Mouse (Mus musculus) spleen, adult 2 months (tissue): ENCODE measurements around the gene Wdr89. TPM values are rescaled to one million over a fixed set of nuclear protein-coding genes. Genes with fewer than 3 reads are reported as not detected.

Experiments
- DNase-seq, 2 experiments: peaks; one replicate each; pipeline versions ENCODE4 v3.0.0 to v3.0.0-alpha.2; 2012 to 2021; ENCODE audit warnings: low spot score in 2 of 2, low read depth in 1 of 2
- H3K27ac ChIP-seq: fragments of 200-500 bp; 2 replicates; pipeline ENCODE4 v1.5.1; 2012; ENCODE audit warnings: low read length, inconsistent platforms; ENCODE audit not compliant: insufficient read depth
- H3K27me3 ChIP-seq: fragments of 200-500 bp; 2 replicates; pipeline ENCODE4 v1.6.1; 2012; ENCODE audit warnings: mild to moderate bottlenecking, moderate library complexity, low read length, inconsistent platforms; ENCODE audit not compliant: control insufficient read depth, insufficient read depth
- H3K36me3 ChIP-seq: fragments of 200-500 bp; 2 replicates; pipeline ENCODE4 v1.6.1; 2012; ENCODE audit warnings: mild to moderate bottlenecking, low read length, inconsistent platforms; ENCODE audit not compliant: control insufficient read depth, insufficient read depth
- H3K4me1 ChIP-seq: fragments of 200-500 bp; 2 replicates; pipeline ENCODE4 v1.6.1; 2011; ENCODE audit warnings: inconsistent platforms; ENCODE audit not compliant: control insufficient read depth, insufficient read depth, insufficient read length
- H3K4me3 ChIP-seq: fragments of 200-500 bp; 2 replicates; pipeline ENCODE4 v1.5.1; 2011; ENCODE audit warnings: mild to moderate bottlenecking, inconsistent platforms; ENCODE audit not compliant: insufficient read depth, insufficient read length; ENCODE audit errors: extremely low read depth
- CTCF ChIP-seq: fragments of 200-500 bp; IDR thresholded peaks from 2 replicates; pipeline ENCODE4 v1.5.1; 2011; ENCODE audit warnings: mild to moderate bottlenecking, inconsistent platforms; ENCODE audit not compliant: insufficient read depth, insufficient read length, insufficient replicate concordance; ENCODE audit errors: extremely low read depth
- POLR2A ChIP-seq: fragments of 200-500 bp; IDR thresholded peaks from 2 replicates; pipeline ENCODE4 v1.6.1; 2011; ENCODE audit warnings: low read depth, low read length, inconsistent platforms
- WGBS: fragments of 180-500 bp; shearing (Covaris S2); methylation state at CpG from one replicate; pipeline ENCODE4 v1.1.7; 2018; 5-methylcytosine and 5-hydroxymethylcytosine counted together
- polyA plus RNA-seq: library from polyadenylated mRNA; depleted of rRNA; stranded (reverse); fragments of >200 nt; gene quantifications from 2 replicates; pipeline ENCODE4 v1.2.3, GENCODE M21; 2012

Wdr89 gene
- polyA plus RNA-seq, 1 experiment, result 4.0 TPM

DNA sequence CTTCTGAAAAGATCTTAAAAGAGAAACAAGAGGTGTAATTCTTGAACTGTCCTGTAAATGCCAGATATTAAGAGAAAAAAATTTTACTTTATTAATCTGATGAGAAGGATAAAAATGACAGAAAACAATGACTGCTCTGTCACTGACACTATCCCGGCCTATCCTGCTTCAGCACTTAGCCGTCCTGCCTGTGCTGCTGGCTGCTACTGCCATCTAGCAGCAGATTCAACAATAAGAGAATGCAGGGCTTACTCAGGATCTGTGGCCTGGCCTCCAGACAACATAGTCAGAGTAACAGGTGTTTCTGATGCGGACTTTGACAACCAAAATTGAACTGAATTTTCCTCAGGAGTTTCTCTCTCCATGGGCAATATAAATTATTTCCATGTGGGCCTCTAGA lies 12.8 kb downstream of the Wdr89 start:
- 64% methylated on average over 3 of the region's 3 CpGs for WGBS
- Histone ChIP-seq H3K27me3 (no peaks in the 10 kb centered on the region), H3K4me3 (no peak overlapping the region), H3K36me3 (no peaks in the 10 kb centered on the region), H3K27ac (no peak overlapping the region), H3K4me1 (no peaks in the 10 kb centered on the region)
- DNase-seq, result no peak
- TF ChIP-seq CTCF (no peak), POLR2A (no peak)

GRCm38 (mm10) chr12:75654247-75654801 lies 15.0 kb downstream of the Wdr89 start:
- no peak overlapping the region for H3K4me3 ChIP-seq
- no peak for TF ChIP-seq POLR2A
- TF ChIP-seq CTCF, result no peak
- H3K27ac ChIP-seq, result no peak overlapping the region
- no peaks in the 10 kb centered on the region for H3K4me1 ChIP-seq
- no peaks in the 10 kb centered on the region for H3K36me3 ChIP-seq
- 72% methylated on average over 3 of the region's 3 CpGs for WGBS
- DNase-seq, result no peak
- no peaks in the 10 kb centered on the region for H3K27me3 ChIP-seq

DNA sequence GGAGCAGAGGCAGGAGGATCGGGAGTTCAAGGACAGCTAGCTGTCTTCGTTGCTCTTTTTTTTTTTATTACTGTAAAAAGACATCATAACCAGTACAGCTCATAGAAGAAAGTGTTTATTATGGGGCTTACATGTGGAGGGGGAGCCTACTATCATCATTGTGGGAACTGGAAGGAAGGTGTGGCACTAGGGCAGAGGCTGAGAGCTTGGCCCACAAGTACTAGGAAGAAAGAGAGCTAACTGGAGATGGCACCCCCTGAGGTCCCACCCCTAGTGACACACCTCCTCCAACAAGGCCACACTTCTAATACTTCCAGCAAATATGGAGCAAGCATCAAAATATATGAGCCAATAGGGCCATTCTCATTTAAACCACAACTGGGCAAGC lies 19.6 kb downstream of the Wdr89 start:
- no peak overlapping the region for H3K4me3 ChIP-seq

GRCm38 (mm10) chr12:75649058-75649705 lies 20.2 kb downstream of the Wdr89 start:
- Histone ChIP-seq H3K27me3 (no peaks in the 10 kb centered on the region), H3K4me1 (no peaks in the 10 kb centered on the region), H3K4me3 (no peak overlapping the region), H3K36me3 (no peaks in the 10 kb centered on the region), H3K27ac (no peak overlapping the region)
- TF ChIP-seq POLR2A (no peak), CTCF (no peak)
- WGBS, result 93% methylated on average over 12 of the region's 12 CpGs
- DNase-seq, result no peak

More for the DNA sequence above, 19.6 kb downstream of the Wdr89 start:
- H3K27ac ChIP-seq, result no peak overlapping the region
- TF ChIP-seq CTCF (no peak), POLR2A (no peak)
- WGBS, result 95% methylated on average over 2 of the region's 2 CpGs
- H3K4me1 ChIP-seq, result no peaks in the 10 kb centered on the region
- no peak for DNase-seq
- H3K36me3 ChIP-seq, result no peaks in the 10 kb centered on the region
- no peaks in the 10 kb centered on the region for H3K27me3 ChIP-seq

DNA sequence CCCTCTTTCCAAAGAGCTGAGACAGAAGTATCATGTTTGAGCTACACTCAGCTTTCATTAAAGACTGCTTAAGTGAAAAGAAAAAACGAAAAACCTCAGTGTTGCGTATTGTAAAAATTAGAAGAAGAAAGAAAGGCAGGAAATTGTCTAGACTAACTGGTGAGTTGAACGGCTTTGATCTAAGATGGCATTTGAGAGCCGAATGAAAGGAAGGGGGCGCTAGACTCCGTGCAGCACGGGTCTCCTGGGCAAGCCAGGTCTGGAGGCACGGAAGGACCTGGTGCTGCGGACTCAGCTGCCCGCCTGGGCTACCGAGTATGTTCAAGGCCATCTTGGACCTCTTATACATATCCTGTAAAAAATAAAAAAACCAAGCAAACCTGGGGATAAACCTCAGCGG lies 21.1 kb downstream of the Wdr89 start:
- Histone ChIP-seq H3K27ac (no peak overlapping the region), H3K27me3 (no peaks in the 10 kb centered on the region), H3K36me3 (no peaks in the 10 kb centered on the region), H3K4me3 (no peak overlapping the region), H3K4me1 (no peaks in the 10 kb centered on the region)
- TF ChIP-seq POLR2A (no peak), CTCF (no peak)
- DNase-seq, result no peak
- whole genome bisulfite sequencing, result 74% methylated on average over 12 of the region's 12 CpGs

GRCm38 (mm10) chr12:75647663-75648062 lies 21.7 kb downstream of the Wdr89 start:
- 78% methylated on average over 2 of the region's 2 CpGs for WGBS
- DNase-seq, result no peak
- Histone ChIP-seq H3K27ac (no peak overlapping the region), H3K4me3 (no peak overlapping the region), H3K36me3 (no peaks in the 10 kb centered on the region), H3K27me3 (no peaks in the 10 kb centered on the region), H3K4me1 (no peaks in the 10 kb centered on the region)
- TF ChIP-seq POLR2A (no peak), CTCF (no peak)

DNA sequence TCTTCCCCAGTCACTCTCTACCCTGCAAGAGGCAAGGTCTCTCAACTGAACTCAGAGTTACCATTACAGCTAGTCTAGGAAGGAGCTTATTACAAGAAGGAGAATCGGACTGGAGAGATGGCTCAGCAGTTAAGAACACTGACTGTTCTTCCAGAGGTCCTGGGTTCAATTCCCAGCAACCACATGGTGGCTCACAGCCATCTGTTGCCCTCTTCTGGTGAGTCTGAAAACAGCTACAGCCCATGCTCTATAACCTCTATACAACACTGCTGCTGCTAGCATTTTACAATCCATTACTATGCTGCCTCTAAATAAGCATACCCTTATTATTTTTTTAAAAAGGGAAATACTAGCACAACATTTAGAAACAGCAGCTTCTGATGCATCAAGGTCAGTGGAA lies 23.6 kb downstream of the Wdr89 start:
- no peak overlapping the region for H3K4me3 ChIP-seq
- no peaks in the 10 kb centered on the region for H3K36me3 ChIP-seq
- WGBS, result 88% methylated on average over 1 of the region's 1 CpGs
- DNase-seq, result no peak
- TF ChIP-seq CTCF, result no peak
- no peak for TF ChIP-seq POLR2A
- H3K27me3 ChIP-seq, result no peaks in the 10 kb centered on the region
- no peak overlapping the region for H3K27ac ChIP-seq
- no peaks in the 10 kb centered on the region for H3K4me1 ChIP-seq
